Mouse (Mus musculus) bone marrow macrophage, adult 2 months (primary cell): ENCODE results near the gene Mif.

Experiments
- CTCF ChIP-seq: IDR thresholded peaks from 2 replicates; pipeline ENCODE4 v1.5.1; 2012; ENCODE audit warnings: low read depth, mild to moderate bottlenecking, low read length, moderate library complexity
- POLR2A ChIP-seq: IDR thresholded peaks from 2 replicates; pipeline ENCODE4 v1.6.1; 2012; ENCODE audit warnings: mild to moderate bottlenecking, low read depth, low read length, borderline replicate concordance

- no peak for TF ChIP-seq CTCF
- no peak for TF ChIP-seq POLR2A
These were observed 37.6 kb downstream of the Mif start, which contains the start of gene Gstt4 for GRCm38 (mm10) chr10:75822443-75822842.
